Mouse (Mus musculus): ENCODE data around the gene Cdkn2b. TPM values are rescaled to one million over a fixed set of nuclear protein-coding genes. Genes with fewer than 3 reads are reported as not detected.

Cdkn2b gene
- 4.7 and 6.6 TPM in 2 replicates for polyA plus RNA-seq (2014; fragmentation: Nextera tagmentation; extraction: Ambion mirVana)

- no peaks in the 10 kb centered on the region for H3K36me3 ChIP-seq (ENCODE audit: control insufficient read depth, insufficient read depth, low read length)
- no peak within 1 kb of the TSS for H3K27ac ChIP-seq (ENCODE audit: low read depth)
- WGBS: under 1% methylated on average over 60 of the region's 61 CpGs
- H3K9ac ChIP-seq (ENCODE audit: low read length): no peak within 1 kb of the TSS
- peak within 1 kb of the TSS; percentile 34 for H3K4me3 ChIP-seq (ENCODE audit: low read depth, low read length)
- H3K4me1 ChIP-seq (replicated peaks; ENCODE audit: control insufficient read depth, insufficient read depth, low read length): no peaks in the 10 kb centered on the region
- DNase-seq (ENCODE audit: low spot score): peak; percentile 90
- H3K27me3 ChIP-seq (replicated peaks; ENCODE audit: control insufficient read depth, insufficient read depth, low read length): peaks cover 85% of the 10 kb centered on the region
- peak; percentile 91 for ATAC-seq (replicated peaks; ENCODE audit: low FRiP score, low TSS enrichment, low read depth)
- no peaks in the 10 kb centered on the region for H3K9me3 ChIP-seq (ENCODE audit: control insufficient read depth, low read length)
- peak within 1 kb of the TSS; percentile 56 for H3K4me2 ChIP-seq (ENCODE audit: low read length)
Observed at GRCm38 (mm10) chr4:89310491-89311254, at the start of gene Cdkn2b. Cdkn2b (minus strand) TSS chr4:89311039.

- H3K4me1 ChIP-seq (replicated peaks; ENCODE audit: control insufficient read depth, insufficient read depth, low read length): peaks cover 7% of the 10 kb centered on the region; the same call in 1 of the 2 replicates
- no peaks in the 10 kb centered on the region for H3K9me3 ChIP-seq (ENCODE audit: control insufficient read depth, low read length)
- ATAC-seq (replicated peaks; ENCODE audit: low FRiP score, low TSS enrichment, low read depth) (peak; percentile 76; the same call in 1 of the 2 replicates), DNase-seq (ENCODE audit: low spot score) (peak; percentile 59)
- no peak overlapping the region for H3K27ac ChIP-seq (ENCODE audit: low read depth)
- H3K36me3 ChIP-seq (ENCODE audit: control insufficient read depth, insufficient read depth, low read length): no peaks in the 10 kb centered on the region
- H3K9ac ChIP-seq (ENCODE audit: low read length): no peak overlapping the region
- H3K27me3 ChIP-seq (replicated peaks; ENCODE audit: control insufficient read depth, insufficient read depth, low read length): no peaks in the 10 kb centered on the region
- no peak overlapping the region for H3K4me2 ChIP-seq (ENCODE audit: low read length)
- WGBS: 42% methylated on average over 3 of the region's 3 CpGs
- no peak overlapping the region for H3K4me3 ChIP-seq (ENCODE audit: low read depth, low read length)
Observed at GRCm38 (mm10) chr4:89360349-89360748, 49.5 kb upstream of the Cdkn2b start.

- DNase-seq (ENCODE audit: low spot score) (no peak), ATAC-seq (replicated peaks; ENCODE audit: low FRiP score, low TSS enrichment, low read depth) (no peak)
- Histone ChIP-seq H3K4me1 (replicated peaks; ENCODE audit: control insufficient read depth, insufficient read depth, low read length) (peaks cover 7% of the 10 kb centered on the region; the same call in 1 of the 2 replicates), H3K9me3 (ENCODE audit: control insufficient read depth, low read length) (no peaks in the 10 kb centered on the region), H3K36me3 (ENCODE audit: control insufficient read depth, insufficient read depth, low read length) (no peaks in the 10 kb centered on the region), H3K4me3 (ENCODE audit: low read depth, low read length) (no peak overlapping the region), H3K27me3 (replicated peaks; ENCODE audit: control insufficient read depth, insufficient read depth, low read length) (no peaks in the 10 kb centered on the region), H3K4me2 (ENCODE audit: low read length) (no peak overlapping the region), H3K9ac (ENCODE audit: low read length) (no peak overlapping the region), H3K27ac (ENCODE audit: low read depth) (no peak overlapping the region)
- 89% methylated on average over 6 of the region's 6 CpGs for WGBS
Observed at GRCm38 (mm10) chr4:89359506-89359905, 48.7 kb upstream of the Cdkn2b start.

- Histone ChIP-seq H3K4me1 (replicated peaks; ENCODE audit: control insufficient read depth, insufficient read depth, low read length) (no peaks in the 10 kb centered on the region), H3K36me3 (ENCODE audit: control insufficient read depth, insufficient read depth, low read length) (no peaks in the 10 kb centered on the region), H3K4me3 (ENCODE audit: low read depth, low read length) (no peak overlapping the region), H3K4me2 (ENCODE audit: low read length) (no peak overlapping the region), H3K27me3 (replicated peaks; ENCODE audit: control insufficient read depth, insufficient read depth, low read length) (no peaks in the 10 kb centered on the region), H3K9ac (ENCODE audit: low read length) (no peak overlapping the region), H3K27ac (ENCODE audit: low read depth) (no peak overlapping the region), H3K9me3 (ENCODE audit: control insufficient read depth, low read length) (no peaks in the 10 kb centered on the region)
- DNase-seq (ENCODE audit: low spot score) (no peak), ATAC-seq (replicated peaks; ENCODE audit: low FRiP score, low TSS enrichment, low read depth) (no peak)
- WGBS: 53% methylated on average over 9 of the region's 9 CpGs
Observed at GRCm38 (mm10) chr4:89353935-89354334, 43.1 kb upstream of the Cdkn2b start.

- WGBS: 75% methylated on average over 3 of the region's 3 CpGs
Observed at GRCm38 (mm10) chr4:89353071-89353582, 42.3 kb upstream of the Cdkn2b start.

GRCm38 (mm10) chr4:89351474-89351873 lies 40.6 kb upstream of the Cdkn2b start:
- 30% methylated on average over 5 of the region's 5 CpGs for WGBS
- Histone ChIP-seq H3K36me3 (ENCODE audit: control insufficient read depth, insufficient read depth, low read length) (no peaks in the 10 kb centered on the region), H3K4me1 (replicated peaks; ENCODE audit: control insufficient read depth, insufficient read depth, low read length) (no peaks in the 10 kb centered on the region), H3K27ac (ENCODE audit: low read depth) (no peak overlapping the region), H3K9ac (ENCODE audit: low read length) (no peak overlapping the region), H3K27me3 (replicated peaks; ENCODE audit: control insufficient read depth, insufficient read depth, low read length) (no peaks in the 10 kb centered on the region), H3K9me3 (ENCODE audit: control insufficient read depth, low read length) (no peaks in the 10 kb centered on the region), H3K4me2 (ENCODE audit: low read length) (no peak overlapping the region), H3K4me3 (ENCODE audit: low read depth, low read length) (no peak overlapping the region)
- no peak for ATAC-seq (replicated peaks; ENCODE audit: low FRiP score, low TSS enrichment, low read depth)
- DNase-seq (ENCODE audit: low spot score): no peak

More at GRCm38 (mm10) chr4:89353071-89353582, 42.3 kb upstream of the Cdkn2b start:
- Histone ChIP-seq H3K27me3 (replicated peaks; ENCODE audit: control insufficient read depth, insufficient read depth, low read length) (no peaks in the 10 kb centered on the region), H3K4me3 (ENCODE audit: low read depth, low read length) (no peak overlapping the region), H3K4me2 (ENCODE audit: low read length) (no peak overlapping the region), H3K9me3 (ENCODE audit: control insufficient read depth, low read length) (no peaks in the 10 kb centered on the region), H3K4me1 (replicated peaks; ENCODE audit: control insufficient read depth, insufficient read depth, low read length) (no peaks in the 10 kb centered on the region), H3K9ac (ENCODE audit: low read length) (no peak overlapping the region), H3K27ac (ENCODE audit: low read depth) (no peak overlapping the region), H3K36me3 (ENCODE audit: control insufficient read depth, insufficient read depth, low read length) (no peaks in the 10 kb centered on the region)
- ATAC-seq (replicated peaks; ENCODE audit: low FRiP score, low TSS enrichment, low read depth) (no peak), DNase-seq (ENCODE audit: low spot score) (no peak)

- Histone ChIP-seq H3K9me3 (ENCODE audit: control insufficient read depth, low read length) (no peaks in the 10 kb centered on the region), H3K4me3 (ENCODE audit: low read depth, low read length) (no peak overlapping the region), H3K36me3 (ENCODE audit: control insufficient read depth, insufficient read depth, low read length) (no peaks in the 10 kb centered on the region), H3K4me2 (ENCODE audit: low read length) (no peak overlapping the region), H3K4me1 (replicated peaks; ENCODE audit: control insufficient read depth, insufficient read depth, low read length) (no peaks in the 10 kb centered on the region), H3K27me3 (replicated peaks; ENCODE audit: control insufficient read depth, insufficient read depth, low read length) (no peaks in the 10 kb centered on the region), H3K27ac (ENCODE audit: low read depth) (no peak overlapping the region), H3K9ac (ENCODE audit: low read length) (no peak overlapping the region)
- 74% methylated on average over 6 of the region's 6 CpGs for WGBS
- no peak for ATAC-seq (replicated peaks; ENCODE audit: low FRiP score, low TSS enrichment, low read depth)
- no peak for DNase-seq (ENCODE audit: low spot score)
Observed at GRCm38 (mm10) chr4:89350938-89351451, 40.2 kb upstream of the Cdkn2b start.

GRCm38 (mm10) chr4:89350391-89350790 lies 39.6 kb upstream of the Cdkn2b start:
- Histone ChIP-seq H3K9me3 (ENCODE audit: control insufficient read depth, low read length) (no peaks in the 10 kb centered on the region), H3K27ac (ENCODE audit: low read depth) (no peak overlapping the region), H3K4me2 (ENCODE audit: low read length) (no peak overlapping the region), H3K27me3 (replicated peaks; ENCODE audit: control insufficient read depth, insufficient read depth, low read length) (no peaks in the 10 kb centered on the region), H3K4me1 (replicated peaks; ENCODE audit: control insufficient read depth, insufficient read depth, low read length) (no peaks in the 10 kb centered on the region), H3K9ac (ENCODE audit: low read length) (no peak overlapping the region), H3K36me3 (ENCODE audit: control insufficient read depth, insufficient read depth, low read length) (no peaks in the 10 kb centered on the region), H3K4me3 (ENCODE audit: low read depth, low read length) (no peak overlapping the region)
- ATAC-seq (replicated peaks; ENCODE audit: low FRiP score, low TSS enrichment, low read depth) (no peak), DNase-seq (ENCODE audit: low spot score) (no peak)
- WGBS: 64% methylated on average over 9 of the region's 9 CpGs
